Mouse (Mus musculus) cerebellum, adult 2 months (tissue): ENCODE data around the gene Fgfr2. TPM values are rescaled to one million over a fixed set of nuclear protein-coding genes. Genes with fewer than 3 reads are reported as not detected.

Experiments
- DNase-seq, 2 experiments: peaks; one replicate each; pipeline ENCODE4 v3.0.0; 2021
- H3K27ac ChIP-seq: fragments of 200-500 bp; 2 replicates; pipeline ENCODE4 v1.5.1; 2012; ENCODE audit warnings: low read length, control low read depth, inconsistent platforms; ENCODE audit not compliant: insufficient read depth
- H3K27me3 ChIP-seq: fragments of 200-500 bp; 2 replicates; pipeline ENCODE4 v1.6.1; 2012; ENCODE audit warnings: inconsistent platforms, mild to moderate bottlenecking, low read length, moderate library complexity; ENCODE audit not compliant: control insufficient read depth, insufficient read depth
- H3K4me1 ChIP-seq: fragments of 200-500 bp; 2 replicates; pipeline ENCODE4 v1.6.1; 2011; ENCODE audit warnings: low read length; ENCODE audit not compliant: control insufficient read depth, insufficient read depth
- H3K4me3 ChIP-seq: fragments of 200-500 bp; replicated peaks from 2 replicates; pipeline ENCODE3; 2011; ENCODE audit warnings: mild to moderate bottlenecking, low read depth, low read length, control low read depth; ENCODE audit not compliant: insufficient read depth
- CTCF ChIP-seq: fragments of 200-500 bp; IDR thresholded peaks from 2 replicates; pipeline ENCODE4 v1.5.1; 2011; ENCODE audit warnings: low read depth, mild to moderate bottlenecking, control low read depth, low read length, moderate library complexity, borderline replicate concordance; ENCODE audit not compliant: insufficient read depth
- POLR2A ChIP-seq: fragments of 200-500 bp; IDR thresholded peaks from 2 replicates; pipeline ENCODE4 v1.6.1; 2011; ENCODE audit warnings: low read length, control low read depth, borderline replicate concordance; ENCODE audit not compliant: insufficient read depth
- WGBS: fragments of 180-500 bp; shearing (Covaris S2); methylation state at CpG from one replicate; pipeline ENCODE4 v1.1.7; 2018; 5-methylcytosine and 5-hydroxymethylcytosine counted together
- polyA plus RNA-seq: library from polyadenylated mRNA; depleted of rRNA; stranded (reverse); fragments of >200 nt; gene quantifications from 2 replicates; pipeline ENCODE4 v1.2.3, GENCODE M21; 2012

Gene Fgfr2
- polyA plus RNA-seq, 1 experiment: 95.3 TPM

GRCm38 (mm10) chr7:132856083-132856482 lies 267.1 kb downstream of the Fgfr2 start:
- Histone ChIP-seq H3K4me3 (no peak overlapping the region), H3K4me1 (no peaks in the 10 kb centered on the region), H3K27ac (no peak overlapping the region), H3K27me3 (no peaks in the 10 kb centered on the region)
- no peak for DNase-seq
- no peak for TF ChIP-seq CTCF
- 76% methylated on average over 1 of the region's 1 CpGs for WGBS

- TF ChIP-seq POLR2A (no peak), CTCF (no peak)
- H3K4me1 ChIP-seq: no peaks in the 10 kb centered on the region
- H3K27me3 ChIP-seq: no peaks in the 10 kb centered on the region
- DNase-seq: peak in 1 of 2 experiments; percentile 13
- no peak overlapping the region for H3K4me3 ChIP-seq
- H3K27ac ChIP-seq: no peak overlapping the region
- WGBS: 20% methylated on average over 4 of the region's 4 CpGs
These were observed 269.2 kb downstream of the Fgfr2 start for GRCm38 (mm10) chr7:132853946-132854345.

- H3K27ac ChIP-seq: no peak overlapping the region
- H3K4me3 ChIP-seq: no peak overlapping the region
- TF ChIP-seq CTCF: no peak
- TF ChIP-seq POLR2A: no peak
- DNase-seq: no peak
- 36% methylated on average over 6 of the region's 6 CpGs for WGBS
- no peaks in the 10 kb centered on the region for H3K4me1 ChIP-seq
- no peaks in the 10 kb centered on the region for H3K27me3 ChIP-seq
These were observed 269.8 kb downstream of the Fgfr2 start for GRCm38 (mm10) chr7:132853361-132853760.

- H3K4me3 ChIP-seq: peak within 1 kb of the TSS; percentile 77
- no peaks in the 10 kb centered on the region for H3K27me3 ChIP-seq
- H3K27ac ChIP-seq: peak within 1 kb of the TSS; percentile 88
- under 1% methylated on average over 37 of the region's 37 CpGs for WGBS
- peak; percentile 72 for TF ChIP-seq POLR2A
- peak; percentile 31; the same call in 1 of the 2 replicates for TF ChIP-seq CTCF
- no peaks in the 10 kb centered on the region for H3K4me1 ChIP-seq
- peak; percentile 88 to 90 for DNase-seq
These were observed 270.8 kb downstream of the Fgfr2 start, which contains the start of gene Eef1akmt2 for GRCm38 (mm10) chr7:132852173-132852844. Eef1akmt2 (minus strand) TSS chr7:132852673.

GRCm38 (mm10) chr7:132843152-132843551 lies 280.0 kb downstream of the Fgfr2 start:
- 90% methylated on average over 3 of the region's 3 CpGs for WGBS
- TF ChIP-seq POLR2A (no peak), CTCF (no peak)
- H3K4me1 ChIP-seq: no peaks in the 10 kb centered on the region
- no peak for DNase-seq
- no peaks in the 10 kb centered on the region for H3K27me3 ChIP-seq
- no peak overlapping the region for H3K27ac ChIP-seq
- no peak overlapping the region for H3K4me3 ChIP-seq

- 97% methylated on average over 1 of the region's 1 CpGs for WGBS
- H3K27me3 ChIP-seq: no peaks in the 10 kb centered on the region
- H3K27ac ChIP-seq: no peak overlapping the region
- H3K4me1 ChIP-seq: no peaks in the 10 kb centered on the region
- H3K4me3 ChIP-seq: no peak overlapping the region
- DNase-seq: no peak
- TF ChIP-seq POLR2A (no peak), CTCF (no peak)
These were observed 280.7 kb downstream of the Fgfr2 start for GRCm38 (mm10) chr7:132842455-132842854.

- Histone ChIP-seq H3K27me3 (no peaks in the 10 kb centered on the region), H3K4me1 (no peaks in the 10 kb centered on the region), H3K27ac (no peak overlapping the region), H3K4me3 (no peak overlapping the region)
- WGBS: 50% methylated on average over 5 of the region's 5 CpGs
- no peak for DNase-seq
- TF ChIP-seq POLR2A (no peak), CTCF (no peak)
These were observed 281.9 kb downstream of the Fgfr2 start for GRCm38 (mm10) chr7:132841287-132841686.

- Histone ChIP-seq H3K27ac (no peak overlapping the region), H3K4me3 (no peak overlapping the region), H3K27me3 (no peaks in the 10 kb centered on the region), H3K4me1 (no peaks in the 10 kb centered on the region)
- TF ChIP-seq CTCF (no peak), POLR2A (no peak)
- DNase-seq: no peak
- WGBS: 91% methylated on average over 4 of the region's 4 CpGs
These were observed 292.2 kb downstream of the Fgfr2 start for GRCm38 (mm10) chr7:132830955-132831354.
